Mouse (Mus musculus): Measurements from ENCODE around the gene Yjefn3.

- TF ChIP-seq POLR2A (IDR thresholded peaks at IDR 0.05; ENCODE audit: insufficient read depth, low read depth, low read length), result no peak
- no peak for TF ChIP-seq CTCF (IDR thresholded peaks at IDR 0.05; ENCODE audit: insufficient read depth, low read depth, low read length)
These were observed 24.4 kb upstream of the Yjefn3 start for GRCm38 (mm10) chr8:69926901-69927300.
